Mouse (Mus musculus) layer of hippocampus, adult 9-11 months (tissue): Measurements from ENCODE around the gene Supt4a.

Experiments used
- DNase-seq: peaks from one replicate; pipeline ENCODE4 v3.0.0; 2022

Supt4a gene

DNA sequence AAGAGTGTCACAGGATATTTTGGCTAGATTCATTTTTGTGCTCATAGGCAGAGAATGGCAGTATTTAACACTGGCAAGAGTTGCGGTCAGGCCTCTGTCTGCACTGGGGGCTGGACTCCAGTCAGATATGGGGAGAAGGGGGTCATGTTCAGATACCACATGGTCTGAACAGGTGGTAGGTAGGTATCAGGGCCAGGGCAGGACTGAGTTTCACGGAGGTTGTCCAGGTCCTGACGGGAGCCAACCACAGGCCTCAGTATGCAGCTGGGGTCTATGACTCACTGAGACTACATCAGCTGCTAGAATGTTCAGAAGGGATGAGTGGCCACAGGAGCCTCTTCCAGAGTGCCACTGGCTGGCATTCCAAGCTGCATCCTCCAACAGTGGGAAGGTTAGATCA is 35.0 kb downstream of the Supt4a start:
- DNase-seq = no peak

DNA sequence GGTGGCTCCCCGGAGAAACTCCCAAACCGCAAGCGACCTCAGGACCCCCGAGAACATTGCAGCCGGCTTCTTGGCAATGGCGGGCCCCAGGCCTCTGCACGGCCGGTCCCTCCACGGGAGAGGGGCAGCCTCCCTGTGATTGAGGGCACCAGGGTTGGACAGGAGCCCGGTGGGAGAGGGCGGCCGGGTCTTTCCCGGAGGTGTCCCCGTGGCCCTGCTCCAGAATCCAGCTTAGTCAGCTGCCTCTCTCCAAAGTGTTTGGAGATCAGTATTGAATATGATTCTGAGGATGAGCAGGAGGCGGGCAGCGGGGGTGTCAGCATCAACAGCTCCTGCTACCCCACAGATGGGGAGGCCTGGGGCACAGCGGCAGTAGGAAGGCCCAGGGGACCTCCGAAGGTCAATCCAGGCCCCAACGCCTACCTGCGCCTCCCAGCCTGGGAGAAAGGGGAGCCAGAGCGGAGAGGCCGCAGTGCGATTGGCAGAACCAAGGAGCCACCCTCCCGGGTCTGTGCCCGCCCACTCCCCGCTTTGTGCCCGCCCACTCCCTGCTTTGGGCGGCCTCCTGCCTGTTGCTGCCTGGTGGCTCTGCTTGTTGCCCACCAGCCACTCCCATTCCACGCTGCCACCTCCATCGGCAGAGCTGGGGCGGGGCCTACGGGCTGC is 40.9 kb downstream of the Supt4a start:
- peak; percentile 68 for DNase-seq

DNA sequence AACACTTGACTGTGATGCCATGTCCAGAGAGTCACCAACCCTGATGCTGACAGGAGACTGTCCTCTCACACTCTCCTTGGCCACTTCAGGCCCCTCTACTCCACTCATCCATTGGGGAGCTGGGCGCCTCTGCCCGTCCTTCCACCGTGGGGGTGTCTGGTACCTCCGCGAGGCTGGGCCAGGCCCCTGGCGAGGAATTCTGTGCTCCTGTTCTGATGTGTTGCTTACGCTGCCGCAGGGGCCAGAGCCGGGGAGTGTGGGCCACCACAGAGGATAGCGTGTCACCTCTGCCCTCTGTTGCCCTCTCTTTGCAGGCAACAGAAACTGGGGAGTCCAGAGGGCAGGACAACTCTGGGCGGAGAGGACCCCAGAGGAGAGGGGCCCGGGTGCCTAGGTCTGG is 41.6 kb downstream of the Supt4a start:
- DNase-seq = no peak

DNA sequence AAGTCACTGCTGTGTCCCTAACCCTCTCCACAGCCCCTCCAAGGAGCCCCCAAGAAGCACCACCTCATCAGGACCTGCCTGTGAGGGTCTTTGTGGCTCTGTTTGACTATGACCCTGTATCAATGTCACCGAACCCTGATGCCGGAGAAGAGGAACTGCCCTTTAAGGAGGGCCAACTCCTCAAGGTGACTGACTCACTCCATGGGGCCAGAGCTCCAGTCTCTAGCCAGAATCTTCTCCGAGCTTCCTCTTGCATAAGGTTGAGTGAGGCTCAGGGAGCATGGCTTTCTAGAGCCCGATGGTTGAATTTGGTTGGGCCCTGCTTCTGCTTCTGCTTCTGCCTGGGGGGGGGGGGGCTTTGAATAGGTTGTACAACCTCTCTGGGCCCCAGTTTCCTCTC is 42.0 kb downstream of the Supt4a start:
- DNase-seq = no peak

DNA sequence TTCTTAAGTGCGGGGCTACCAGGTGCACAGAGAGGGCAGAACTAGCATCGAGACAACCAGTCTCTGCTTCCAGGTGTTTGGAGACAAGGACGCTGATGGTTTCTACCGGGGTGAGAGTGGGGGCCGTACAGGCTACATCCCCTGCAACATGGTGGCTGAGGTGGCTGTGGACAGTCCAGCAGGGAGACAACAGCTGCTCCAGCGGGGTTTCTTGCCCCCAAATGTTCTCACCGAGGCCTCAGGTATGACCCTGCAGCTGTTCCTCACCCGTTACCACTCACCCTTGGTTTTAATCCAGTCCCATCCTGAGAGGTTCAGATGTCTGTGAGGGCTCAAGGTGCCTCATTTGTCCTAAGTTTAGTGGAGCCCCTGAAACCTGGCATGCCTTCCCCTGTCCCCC is 42.8 kb downstream of the Supt4a start:
- DNase-seq = no peak

DNA sequence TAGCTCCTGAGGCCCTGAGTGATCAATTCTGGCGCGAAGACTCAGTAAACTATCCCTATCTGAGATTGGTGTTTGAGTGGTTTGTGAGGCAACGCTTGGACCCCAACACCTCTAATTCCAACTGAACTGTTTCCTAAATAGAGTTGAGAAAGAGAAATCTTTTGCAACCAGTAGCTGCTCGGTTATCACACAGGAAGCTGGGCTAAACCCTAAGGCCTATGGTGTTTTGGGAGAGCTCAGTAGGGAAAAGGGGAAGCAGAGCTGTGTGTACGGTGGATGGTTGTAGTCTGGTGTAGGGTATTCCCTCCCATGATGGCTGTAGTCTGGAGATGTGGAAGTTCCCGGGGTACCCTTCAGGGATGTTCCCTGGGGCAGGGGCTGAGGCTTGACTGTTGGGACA is 52.7 kb downstream of the Supt4a start:
- DNase-seq = no peak
